Mouse (Mus musculus) liver, adult 2 months (tissue): ENCODE results near the gene Folr2.

ENCODE experiments used
- CTCF ChIP-seq: fragments of 200-500 bp; IDR thresholded peaks from 2 replicates; pipeline ENCODE4 v1.5.1; 2011; ENCODE audit warnings: low read depth, low read length, control low read depth
- POLR2A ChIP-seq: fragments of 200-500 bp; IDR thresholded peaks from 2 replicates; pipeline ENCODE4 v1.6.1; 2011; ENCODE audit warnings: low read length, control low read depth; ENCODE audit not compliant: insufficient read depth; ENCODE audit errors: extremely low read depth

GRCm38 (mm10) chr7:101880855-101881254 lies 23.9 kb upstream of the Folr2 start:
- TF ChIP-seq CTCF (no peak), POLR2A (no peak)
